Mouse (Mus musculus) thymus, postnatal 25 days (tissue): ENCODE data around the gene 1700034J05Rik.

Experiments
- DNase-seq: peaks from one replicate; pipeline ENCODE4 v3.0.0; 2022

The 1700034J05Rik gene

GRCm38 (mm10) chr6:146954258-146954657 lies at the start of gene 1700034J05Rik:
Gene 1700034J05Rik (minus strand): TSS chr6:146954422.
- no peak for DNase-seq

GRCm38 (mm10) chr6:146999755-147000154 lies 45.5 kb upstream of the 1700034J05Rik start:
- DNase-seq = no peak

GRCm38 (mm10) chr6:146999302-146999701 lies 45.1 kb upstream of the 1700034J05Rik start:
- DNase-seq = no peak

GRCm38 (mm10) chr6:146998710-146999109 lies 44.5 kb upstream of the 1700034J05Rik start:
- DNase-seq = no peak

GRCm38 (mm10) chr6:146997006-146997405 lies 42.8 kb upstream of the 1700034J05Rik start:
- DNase-seq = no peak

GRCm38 (mm10) chr6:146995878-146996277 lies 41.7 kb upstream of the 1700034J05Rik start:
- no peak for DNase-seq

GRCm38 (mm10) chr6:146995391-146995790 lies 41.2 kb upstream of the 1700034J05Rik start:
- DNase-seq = no peak

- DNase-seq = peak; percentile 39
Measured at GRCm38 (mm10) chr6:146994236-146994635, 40.0 kb upstream of the 1700034J05Rik start.

- no peak for DNase-seq
Measured at GRCm38 (mm10) chr6:146984569-146984968, 30.3 kb upstream of the 1700034J05Rik start.

GRCm38 (mm10) chr6:146981249-146981835 lies 27.1 kb upstream of the 1700034J05Rik start:
- no peak for DNase-seq

- DNase-seq = no peak
Measured at GRCm38 (mm10) chr6:146979953-146980352, 25.7 kb upstream of the 1700034J05Rik start.

- DNase-seq = no peak
Measured at GRCm38 (mm10) chr6:146979115-146979744, 25.0 kb upstream of the 1700034J05Rik start.

GRCm38 (mm10) chr6:146978691-146979114 lies 24.5 kb upstream of the 1700034J05Rik start:
- no peak for DNase-seq

- DNase-seq = no peak
Measured at GRCm38 (mm10) chr6:146976446-146976845, 22.2 kb upstream of the 1700034J05Rik start.

GRCm38 (mm10) chr6:146973830-146974229 lies 19.6 kb upstream of the 1700034J05Rik start:
- DNase-seq = no peak

GRCm38 (mm10) chr6:146973406-146973805 lies 19.2 kb upstream of the 1700034J05Rik start:
- DNase-seq = no peak

- DNase-seq = no peak
Measured at GRCm38 (mm10) chr6:146972740-146973139, 18.5 kb upstream of the 1700034J05Rik start.

GRCm38 (mm10) chr6:146972009-146972408 lies 17.8 kb upstream of the 1700034J05Rik start:
- no peak for DNase-seq

- no peak for DNase-seq
Measured at GRCm38 (mm10) chr6:146971366-146971765, 17.1 kb upstream of the 1700034J05Rik start.

GRCm38 (mm10) chr6:146970811-146971210 lies 16.6 kb upstream of the 1700034J05Rik start:
- DNase-seq = no peak

- DNase-seq = no peak
Measured at GRCm38 (mm10) chr6:146967836-146968235, 13.6 kb upstream of the 1700034J05Rik start.

- DNase-seq = no peak
Measured at GRCm38 (mm10) chr6:146966446-146967019, 12.3 kb upstream of the 1700034J05Rik start.

- no peak for DNase-seq
Measured at GRCm38 (mm10) chr6:146965139-146965772, 11.0 kb upstream of the 1700034J05Rik start.
